Mouse (Mus musculus): Measurements from ENCODE around the gene Oog3. TPM values are rescaled to one million over a fixed set of nuclear protein-coding genes. Genes with fewer than 3 reads are reported as not detected.

Oog3 gene
- polyA plus RNA-seq (2014; fragmentation: Nextera tagmentation; extraction: Ambion mirVana), result not detected in 2 replicates

DNA sequence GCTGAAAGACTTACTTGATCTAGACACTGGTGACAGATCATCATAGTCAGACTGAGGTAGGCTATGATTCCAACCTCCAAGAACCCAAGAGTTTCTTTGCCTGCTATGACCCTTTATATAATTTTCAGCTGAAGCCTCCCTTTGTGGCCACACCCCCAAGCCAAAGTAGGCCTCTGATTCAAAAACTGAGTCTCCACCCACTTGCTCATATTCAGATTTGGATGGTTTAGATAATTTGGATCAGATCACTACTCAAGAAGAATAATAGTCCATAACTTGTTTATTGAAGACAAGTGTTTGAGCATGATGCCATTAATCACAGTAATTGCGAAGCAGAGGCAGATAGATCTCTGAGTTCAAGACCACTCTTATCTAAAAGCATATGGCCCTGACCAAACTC, at the start of gene Oog3:
Oog3 (minus strand) TSS at position 101 of the 400 bp plus-strand sequence.
- H3K9me3 ChIP-seq (replicated peaks; ENCODE audit: control insufficient read depth, low read length), result peaks cover 14% of the 10 kb centered on the region
- no peak within 1 kb of the TSS for H3K4me2 ChIP-seq
- WGBS (ENCODE audit: insufficient replicate concordance), result 80% methylated on average over 1 of the region's 1 CpGs
- H3K27me3 ChIP-seq (ENCODE audit: control insufficient read depth, insufficient read depth, low read length), result no peaks in the 10 kb centered on the region
- no peaks in the 10 kb centered on the region for H3K4me1 ChIP-seq (ENCODE audit: control insufficient read depth, insufficient read depth, low read length)
- no peaks in the 10 kb centered on the region for H3K36me3 ChIP-seq (ENCODE audit: control insufficient read depth, insufficient read depth, low read length)
- H3K27ac ChIP-seq (ENCODE audit: low read depth, low read length), result no peak within 1 kb of the TSS
- H3K4me3 ChIP-seq (ENCODE audit: low read depth, low read length), result no peak within 1 kb of the TSS
- ATAC-seq (replicated peaks; ENCODE audit: insufficient number of reproducible peaks, low FRiP score, low TSS enrichment), result no peak
- H3K9ac ChIP-seq (ENCODE audit: low read depth, low read length), result no peak within 1 kb of the TSS

- no peak for ATAC-seq (replicated peaks; ENCODE audit: insufficient number of reproducible peaks, low FRiP score, low TSS enrichment)
- Histone ChIP-seq H3K27ac (ENCODE audit: low read depth, low read length) (no peak within 1 kb of the TSS), H3K9me3 (replicated peaks; ENCODE audit: control insufficient read depth, low read length) (peaks cover 7% of the 10 kb centered on the region; the same call in 1 of the 2 replicates), H3K9ac (ENCODE audit: low read depth, low read length) (no peak within 1 kb of the TSS), H3K27me3 (ENCODE audit: control insufficient read depth, insufficient read depth, low read length) (no peaks in the 10 kb centered on the region), H3K4me1 (ENCODE audit: control insufficient read depth, insufficient read depth, low read length) (no peaks in the 10 kb centered on the region), H3K4me3 (ENCODE audit: low read depth, low read length) (no peak within 1 kb of the TSS), H3K4me2 (no peak within 1 kb of the TSS), H3K36me3 (ENCODE audit: control insufficient read depth, insufficient read depth, low read length) (no peaks in the 10 kb centered on the region)
- 33% methylated on average over 1 of the region's 1 CpGs for WGBS (ENCODE audit: insufficient replicate concordance)
Measured at GRCm38 (mm10) chr4:144190419-144190818, 28.0 kb upstream of the Oog3 start, which contains the start of gene Oog2. Oog2 (plus strand) TSS chr4:144190719.

Other genes starting within 250 kb of the Oog3 start
- not detected in 2 replicates for gene Pramef25, start 211.6 kb downstream of the Oog3 start, polyA plus RNA-seq (2014; fragmentation: Nextera tagmentation; extraction: Ambion mirVana)
- gene Gm13101, start 195.7 kb downstream of the Oog3 start, polyA plus RNA-seq (2014; fragmentation: Nextera tagmentation; extraction: Ambion mirVana), result not detected in 2 replicates
- gene Pramef17, start 168.3 kb downstream of the Oog3 start, polyA plus RNA-seq (2014; fragmentation: Nextera tagmentation; extraction: Ambion mirVana), result not detected in 2 replicates
- gene Pramel4, start 103.5 kb downstream of the Oog3 start, polyA plus RNA-seq (2014; fragmentation: Nextera tagmentation; extraction: Ambion mirVana), result not detected in 2 replicates
- gene Gm13102, start 56.2 kb downstream of the Oog3 start, polyA plus RNA-seq (2014; fragmentation: Nextera tagmentation; extraction: Ambion mirVana), result not detected in 2 replicates
- not detected in 2 replicates for gene Oog2, start 28.1 kb upstream of the Oog3 start, polyA plus RNA-seq (2014; fragmentation: Nextera tagmentation; extraction: Ambion mirVana)
- not detected in 2 replicates for gene C87977, start 50.7 kb upstream of the Oog3 start, polyA plus RNA-seq (2014; fragmentation: Nextera tagmentation; extraction: Ambion mirVana)
- gene Pramel5, start 117.8 kb upstream of the Oog3 start, polyA plus RNA-seq (2014; fragmentation: Nextera tagmentation; extraction: Ambion mirVana), result not detected in 2 replicates
- gene Gm13128, start 167.6 kb upstream of the Oog3 start, polyA plus RNA-seq (2014; fragmentation: Nextera tagmentation; extraction: Ambion mirVana), result not detected in 2 replicates
- gene Gm13119, start 195.3 kb upstream of the Oog3 start, polyA plus RNA-seq (2014; fragmentation: Nextera tagmentation; extraction: Ambion mirVana), result not detected in 2 replicates
- gene Pramef20, start 215.3 kb upstream of the Oog3 start, polyA plus RNA-seq (2014; fragmentation: Nextera tagmentation; extraction: Ambion mirVana), result not detected in 2 replicates
- not detected in 2 replicates for gene Pramef12, start 245.8 kb upstream of the Oog3 start, polyA plus RNA-seq (2014; fragmentation: Nextera tagmentation; extraction: Ambion mirVana)

All from heart, embryonic 11.5 days (tissue).